Mouse (Mus musculus): Measurements from ENCODE around the gene Fgf23.

Fgf23 gene

GRCm38 (mm10) chr6:127072817-127073216 is at the start of gene Fgf23:
Gene Fgf23 (plus strand): TSS chr6:127072902.
- DNase-seq (ENCODE audit: low spot score), result no peak

DNA sequence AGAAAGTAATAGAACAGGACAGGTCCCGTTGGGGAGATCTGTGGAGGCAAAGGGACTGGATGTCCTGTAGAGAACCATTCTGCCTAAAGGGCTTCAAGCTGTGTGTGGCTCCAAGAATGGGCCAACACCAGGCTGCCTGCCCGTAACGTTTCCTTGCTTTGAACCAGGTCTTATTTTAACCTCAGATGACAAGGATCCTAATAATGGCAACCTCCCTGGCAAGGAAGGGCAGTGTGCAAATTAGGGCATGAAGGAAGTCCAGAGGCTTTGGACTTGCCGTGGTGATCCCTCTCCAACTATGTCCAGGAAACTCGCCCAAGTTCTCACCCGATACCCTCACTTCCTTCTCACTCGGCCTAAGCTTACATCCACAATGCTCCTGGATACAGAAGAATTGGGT is 47.9 kb upstream of the Fgf23 start:
- DNase-seq (ENCODE audit: low spot score), result no peak

GRCm38 (mm10) chr6:127034760-127035159 is 37.9 kb upstream of the Fgf23 start:
- peak; percentile 72 for DNase-seq (ENCODE audit: low spot score)

- DNase-seq (ENCODE audit: low spot score), result no peak
Observed at GRCm38 (mm10) chr6:127044909-127045308, 27.8 kb upstream of the Fgf23 start.

GRCm38 (mm10) chr6:127050847-127051246 is 21.9 kb upstream of the Fgf23 start:
- DNase-seq (ENCODE audit: low spot score), result no peak

DNA sequence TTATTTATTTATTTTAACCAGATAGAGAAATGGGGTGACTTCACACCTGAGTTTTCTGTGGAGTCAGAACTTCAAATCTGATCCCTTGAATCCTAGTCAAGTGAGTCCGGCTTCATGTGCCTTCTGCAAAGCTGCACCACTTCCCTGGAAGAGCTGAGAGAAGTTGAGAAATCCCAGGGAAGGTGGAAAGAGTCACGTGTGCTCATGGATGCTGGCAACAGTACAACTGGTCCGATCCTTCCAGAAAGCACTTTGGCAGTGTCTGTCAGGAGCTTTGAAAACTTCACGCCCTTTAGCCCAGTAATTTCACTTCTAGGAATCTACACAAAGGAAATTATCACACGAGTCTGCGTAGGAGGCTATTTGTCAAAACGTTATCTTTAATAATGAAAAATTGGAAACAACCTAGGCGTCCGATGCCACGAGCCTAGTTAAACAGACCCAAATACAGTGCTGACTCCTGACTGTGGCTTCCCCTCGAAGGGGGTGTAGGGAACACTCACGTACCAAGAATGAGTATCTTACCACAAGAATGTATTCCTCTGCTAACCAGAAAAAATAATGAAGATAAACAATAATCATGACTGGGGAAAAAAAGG is 15.6 kb upstream of the Fgf23 start:
- DNase-seq (ENCODE audit: low spot score), result no peak

- no peak for DNase-seq (ENCODE audit: low spot score)
Observed at GRCm38 (mm10) chr6:127059975-127060374, 12.7 kb upstream of the Fgf23 start.

DNA sequence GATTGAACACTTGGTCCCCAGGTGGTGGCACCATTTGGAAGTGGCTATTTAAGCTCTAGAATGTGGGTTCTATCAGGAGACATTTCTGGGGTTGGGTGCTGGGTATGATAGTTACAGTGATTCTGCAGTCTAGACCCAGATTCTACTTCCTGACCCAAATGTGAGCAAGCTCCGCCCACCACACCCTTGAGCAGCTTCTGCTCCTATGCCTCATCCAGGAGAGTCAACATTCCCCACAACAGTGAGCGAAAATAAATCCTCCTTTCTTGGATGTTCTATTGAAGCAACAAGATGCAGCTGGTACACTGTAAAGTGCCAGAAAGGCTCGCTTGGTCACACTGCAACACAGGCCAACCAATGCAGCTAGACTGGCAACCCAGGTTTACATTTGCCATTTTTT is 8.8 kb upstream of the Fgf23 start:
- DNase-seq (ENCODE audit: low spot score), result no peak

- DNase-seq (ENCODE audit: low spot score), result no peak
Observed at GRCm38 (mm10) chr6:127064815-127065214, 7.9 kb upstream of the Fgf23 start.

GRCm38 (mm10) chr6:127079867-127080731 is 7.4 kb downstream of the Fgf23 start:
- peak; percentile 82 for DNase-seq (ENCODE audit: low spot score)

DNA sequence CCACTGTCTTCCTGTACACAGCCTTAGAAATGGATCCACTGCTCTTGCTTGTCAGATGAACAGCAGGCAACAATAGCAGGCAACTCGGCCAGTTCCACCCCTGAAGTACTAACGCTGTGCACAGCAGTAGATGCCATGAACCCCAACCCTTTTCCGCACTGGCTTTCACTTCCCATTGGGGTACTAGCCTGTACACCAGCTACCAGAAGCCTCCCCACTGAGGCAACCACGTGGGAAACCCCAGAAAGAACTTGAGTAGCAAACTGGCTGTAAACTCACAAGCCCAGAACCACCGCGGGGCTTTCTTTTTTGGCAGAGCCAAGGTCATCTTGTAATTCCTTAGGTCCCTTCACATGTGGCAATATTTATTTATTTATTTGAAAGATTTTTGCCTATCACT is 9.1 kb downstream of the Fgf23 start:
- no peak for DNase-seq (ENCODE audit: low spot score)

DNA sequence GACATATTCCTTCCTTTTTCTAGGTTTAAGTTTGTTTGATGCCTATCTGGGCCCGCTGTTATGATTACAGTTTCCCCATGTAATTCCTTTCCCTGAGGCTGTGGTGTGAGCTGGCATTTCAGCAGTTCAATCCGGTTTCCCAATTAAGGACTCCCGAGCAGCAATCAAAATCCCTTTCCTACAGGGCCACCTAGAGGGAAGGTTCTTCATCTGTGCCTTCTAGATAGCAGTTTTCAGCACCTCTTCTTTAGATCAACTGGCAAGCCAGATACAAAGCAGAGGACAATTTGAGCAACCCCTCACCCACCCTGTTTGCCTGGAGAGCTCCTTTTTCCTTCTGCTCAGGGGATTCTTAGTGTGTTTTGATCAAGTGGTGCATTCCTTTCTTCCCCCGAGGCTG is 14.0 kb downstream of the Fgf23 start:
- DNase-seq (ENCODE audit: low spot score), result peak; percentile 93

GRCm38 (mm10) chr6:127094565-127094964 is 21.9 kb downstream of the Fgf23 start:
- no peak for DNase-seq (ENCODE audit: low spot score)

GRCm38 (mm10) chr6:127103506-127104275 is 31.0 kb downstream of the Fgf23 start:
- DNase-seq (ENCODE audit: low spot score), result no peak

GRCm38 (mm10) chr6:127104396-127105029 is 31.8 kb downstream of the Fgf23 start:
- no peak for DNase-seq (ENCODE audit: low spot score)

- peak; percentile 57 for DNase-seq (ENCODE audit: low spot score)
Observed at GRCm38 (mm10) chr6:127105107-127105506, 32.4 kb downstream of the Fgf23 start.

- no peak for DNase-seq (ENCODE audit: low spot score)
Observed at GRCm38 (mm10) chr6:127106189-127106588, 33.5 kb downstream of the Fgf23 start.

GRCm38 (mm10) chr6:127106726-127107125 is 34.0 kb downstream of the Fgf23 start:
- DNase-seq (ENCODE audit: low spot score), result no peak

DNA sequence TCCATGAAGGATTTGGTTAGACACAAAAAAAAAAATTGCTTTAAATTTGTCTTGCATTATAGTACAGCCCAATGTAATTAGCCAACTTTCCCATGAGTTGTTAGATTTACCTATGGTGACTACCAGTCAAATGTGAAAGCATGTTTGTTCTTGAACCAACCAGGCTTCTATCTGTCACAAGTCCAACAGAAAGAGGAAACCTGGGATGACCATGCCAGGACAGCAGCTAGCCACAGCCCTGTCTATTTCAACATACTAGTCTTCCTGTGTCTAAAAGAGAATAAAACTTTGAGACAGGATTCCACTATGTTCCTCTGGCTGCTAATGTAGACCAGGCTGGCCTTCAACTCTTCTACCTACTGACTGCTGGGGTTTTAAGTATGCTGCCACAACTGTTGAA is 34.7 kb downstream of the Fgf23 start:
- DNase-seq (ENCODE audit: low spot score), result no peak

- no peak for DNase-seq (ENCODE audit: low spot score)
Observed at GRCm38 (mm10) chr6:127108368-127109060, 35.8 kb downstream of the Fgf23 start.

DNA sequence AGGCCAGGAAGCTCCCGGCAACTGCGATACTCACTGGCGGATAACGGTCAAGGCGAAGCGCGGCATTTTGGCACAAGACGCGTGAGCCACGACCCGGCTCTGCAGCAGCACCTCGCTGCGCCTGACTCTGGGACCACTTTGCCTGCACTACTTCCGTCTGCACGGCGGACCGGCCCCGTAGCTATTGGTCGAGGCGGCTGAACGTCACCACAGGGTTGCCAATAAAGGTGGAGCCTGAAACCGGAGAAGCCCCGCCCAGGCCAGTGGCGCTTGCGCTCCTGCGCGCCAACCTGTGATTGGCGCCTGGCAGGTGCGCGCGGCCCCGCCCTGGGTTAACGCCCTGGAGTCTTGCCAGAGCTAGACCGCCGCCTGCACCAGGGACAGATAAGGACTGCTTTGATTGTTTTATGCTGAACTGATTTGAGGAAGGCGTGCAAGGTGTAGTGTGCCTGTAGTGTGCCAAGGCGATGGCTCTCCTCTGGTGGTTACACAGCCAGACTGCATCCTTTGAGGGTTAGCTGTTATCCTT is 36.8 kb downstream of the Fgf23 start, which contains the start of gene Tigar:
Tigar (minus strand) TSS at position 156 of the 529 bp plus-strand sequence.
- peak; percentile 94 for DNase-seq (ENCODE audit: low spot score)
